Mouse (Mus musculus) MEL (cell line): ENCODE measurements around the gene Sox5. TPM values are rescaled to one million over a fixed set of nuclear protein-coding genes. Genes with fewer than 3 reads are reported as not detected.

Experiments used
- DNase-seq: peaks from one replicate; pipeline ENCODE4 v3.0.0; 2011; ENCODE audit warnings: low read depth, low spot score
- H3K27ac ChIP-seq: 2 replicates; pipeline ENCODE4 v1.5.1; 2012; ENCODE audit warnings: low read depth, mild to moderate bottlenecking, control low read depth, low read length, moderate library complexity; ENCODE audit not compliant: control insufficient read depth
- H3K27me3 ChIP-seq, 2 experiments: fragments of 150-350 bp in 1 of 2; sonication (generic) in 1 of 2; 2 replicates each; pipeline ENCODE4 v1.6.1; 2012; ENCODE audit warnings: low read length in 2 of 2, mild to moderate bottlenecking in 2 of 2, improper control_type of control experiment in 1 of 2, moderate library complexity in 1 of 2; ENCODE audit not compliant: insufficient read depth in 2 of 2, control insufficient read depth in 1 of 2
- H3K36me3 ChIP-seq, 2 experiments: 2 replicates each; pipeline ENCODE4 v1.6.1; 2012 to 2014; ENCODE audit warnings: low read length in 2 of 2, improper control_type of control experiment in 1 of 2, inconsistent platforms in 1 of 2, mild to moderate bottlenecking in 1 of 2; ENCODE audit not compliant: insufficient read depth in 2 of 2, control insufficient read depth in 1 of 2
- H3K4me1 ChIP-seq, 2 experiments: fragments of 150-350 bp in 1 of 2; sonication (generic) in 1 of 2; 2 replicates each; pipeline ENCODE4 v1.6.1; 2012; ENCODE audit warnings: low read length in 2 of 2, improper control_type of control experiment in 1 of 2, mild to moderate bottlenecking in 1 of 2; ENCODE audit not compliant: insufficient read depth in 2 of 2, control insufficient read depth in 1 of 2
- H3K4me3 ChIP-seq, 2 experiments: fragments of 150-350 bp in 1 of 2; sonication (generic) in 1 of 2; 2 replicates each; pipeline ENCODE4 v1.5.1; 2012; ENCODE audit warnings: low read depth in 2 of 2, low read length in 2 of 2, mild to moderate bottlenecking in 2 of 2, moderate library complexity in 2 of 2, control low read depth in 1 of 2, improper control_type of control experiment in 1 of 2; ENCODE audit not compliant: control insufficient read depth in 1 of 2, insufficient read depth in 1 of 2
- H3K79me2 ChIP-seq: 2 replicates; pipeline ENCODE4 v1.6.1; 2012; ENCODE audit warnings: mild to moderate bottlenecking, low read length, moderate library complexity; ENCODE audit not compliant: control insufficient read depth, poor library complexity, insufficient read depth
- H3K9ac ChIP-seq: 2 replicates; pipeline ENCODE4 v1.6.1; 2012; ENCODE audit warnings: low read depth, mild to moderate bottlenecking, control low read depth, low read length, moderate library complexity; ENCODE audit not compliant: control insufficient read depth, poor library complexity, severe bottlenecking
- H3K9me3 ChIP-seq: fragments of 150-350 bp; sonication (generic); replicated peaks from 2 replicates; pipeline ENCODE4 v1.6.1; 2012; ENCODE audit warnings: mild to moderate bottlenecking, low read length, improper control_type of control experiment, moderate library complexity; ENCODE audit not compliant: insufficient read depth
- CHD1 ChIP-seq: IDR thresholded peaks from 2 replicates; pipeline ENCODE4 v1.6.1; 2012; ENCODE audit warnings: low read depth, mild to moderate bottlenecking, inconsistent platforms, low read length, improper control_type of control experiment
- CHD2 ChIP-seq: IDR thresholded peaks from 2 replicates; pipeline ENCODE4 v1.6.1; 2011; ENCODE audit warnings: low read length, improper control_type of control experiment
- CTCF ChIP-seq, 3 experiments: IDR thresholded peaks in 2 of 3; conservative IDR thresholded peaks in 1 of 3; 2 replicates each; pipeline ENCODE4 v1.5.1; 2011 to 2012; ENCODE audit warnings: low read length in 3 of 3, low read depth in 2 of 3, mild to moderate bottlenecking in 2 of 3, improper control_type of control experiment in 1 of 3, inconsistent platforms in 1 of 3, mixed read lengths in 1 of 3, moderate library complexity in 1 of 3; ENCODE audit not compliant: control insufficient read depth in 1 of 3, insufficient read depth in 1 of 3, poor library complexity in 1 of 3, severe bottlenecking in 1 of 3
- E2F4 ChIP-seq: IDR thresholded peaks from 2 replicates; pipeline ENCODE4 v1.6.1; 2011; ENCODE audit warnings: low read depth, low read length, improper control_type of control experiment, borderline replicate concordance
- GATA1 ChIP-seq: IDR thresholded peaks from 2 replicates; pipeline ENCODE4 v1.6.1; 2011; ENCODE audit warnings: low read depth, low read length, improper control_type of control experiment
- JUND ChIP-seq: IDR thresholded peaks from 2 replicates; pipeline ENCODE4 v1.6.1; 2011; ENCODE audit warnings: low read depth, mild to moderate bottlenecking, improper control_type of control experiment, low read length
- KAT2A ChIP-seq: conservative IDR thresholded peaks from 2 replicates; pipeline ENCODE4 v1.6.1; 2012; ENCODE audit warnings: low read depth, low read length, improper control_type of control experiment, inconsistent platforms
- MEF2A ChIP-seq: IDR thresholded peaks from 2 replicates; pipeline ENCODE4 v1.6.1; 2014; ENCODE audit warnings: low read depth, mild to moderate bottlenecking, inconsistent platforms, low read length, improper control_type of control experiment; ENCODE audit not compliant: poor library complexity, insufficient replicate concordance, severe bottlenecking; ENCODE audit errors: extremely low read depth
- MXI1 ChIP-seq: IDR thresholded peaks from 2 replicates; pipeline ENCODE4 v1.6.1; 2011; ENCODE audit warnings: mild to moderate bottlenecking, low read depth, low read length, improper control_type of control experiment
- MYC ChIP-seq: IDR thresholded peaks from 2 replicates; pipeline ENCODE4 v1.6.1; 2011; ENCODE audit warnings: low read depth, mild to moderate bottlenecking, low read length, improper control_type of control experiment, moderate library complexity
- NELFE ChIP-seq: IDR thresholded peaks from 2 replicates; pipeline ENCODE4 v1.6.1; 2011; ENCODE audit warnings: low read depth, low read length, improper control_type of control experiment
- POLR2AphosphoS2 ChIP-seq: IDR thresholded peaks from 2 replicates; pipeline ENCODE4 v1.6.1; 2011; ENCODE audit warnings: low read length, improper control_type of control experiment
- RAD21 ChIP-seq: IDR thresholded peaks from 2 replicates; pipeline ENCODE4 v1.6.1; 2011; ENCODE audit warnings: mild to moderate bottlenecking, low read depth, low read length, improper control_type of control experiment
- RCOR1 ChIP-seq: IDR thresholded peaks from 2 replicates; pipeline ENCODE4 v1.6.1; 2012; ENCODE audit warnings: low read depth, mild to moderate bottlenecking, inconsistent platforms, low read length, improper control_type of control experiment
- SMC3 ChIP-seq: IDR thresholded peaks from 2 replicates; pipeline ENCODE4 v1.6.1; 2011; ENCODE audit warnings: low read depth, low read length, improper control_type of control experiment
- TAL1 ChIP-seq: IDR thresholded peaks from 2 replicates; pipeline ENCODE4 v1.6.1; 2012; ENCODE audit warnings: mild to moderate bottlenecking, inconsistent platforms, low read length, moderate library complexity, mixed read lengths
- ZKSCAN1 ChIP-seq: IDR thresholded peaks from 2 replicates; pipeline ENCODE4 v1.6.1; 2012; ENCODE audit warnings: low read depth, mild to moderate bottlenecking, inconsistent platforms, low read length, improper control_type of control experiment, moderate library complexity
- ZMIZ1 ChIP-seq: IDR thresholded peaks from 2 replicates; pipeline ENCODE4 v1.6.1; 2012; ENCODE audit warnings: low read depth, mild to moderate bottlenecking, inconsistent platforms, low read length, improper control_type of control experiment, moderate library complexity
- polyA plus RNA-seq, 2 experiments: library from polyadenylated mRNA; stranded (reverse) in 1 of 2; unstranded in 1 of 2; fragments of >175 nt in 1 of 2; fragments of >200 nt in 1 of 2; gene quantifications; 2 replicates each; pipeline versions ENCODE4 v1.2.1 to v1.2.4; 2012; ENCODE audit warnings: low replicate concordance in 2 of 2, low read depth in 1 of 2; ENCODE audit not compliant: insufficient read length in 2 of 2, insufficient read depth in 1 of 2, missing spikeins in 1 of 2
- total RNA-seq: library from RNA; depleted of rRNA; stranded (reverse); fragments of 300-350 nt; gene quantifications from 2 replicates; pipeline ENCODE4 v1.2.3, GENCODE M21; 2012

Sox5 gene
- total and polyA plus RNA-seq, 3 experiments: 0.19 to 3.0 TPM; not detected in 1

GRCm38 (mm10) chr6:144271326-144271725, 510.5 kb downstream of the Sox5 start:
- H3K79me2 ChIP-seq: no peaks in the 10 kb centered on the region
- TF ChIP-seq RAD21 (no peak), GATA1 (no peak), JUND (no peak), RCOR1 (no peak), MXI1 (no peak), CTCF (IDR thresholded peaks at IDR 0.05 in 2 of 3, conservative IDR thresholded peaks at IDR 0.05 in 1 of 3; ENCODE audit: control insufficient read depth in 1 of 3, insufficient read depth in 1 of 3, low read depth in 2 of 3, low read length in 3 of 3, poor library complexity in 1 of 3, severe bottlenecking in 1 of 3) (peak in 1 of 3 experiments; percentile 8; a peak in 1 of 6 replicates)
- H3K4me3 ChIP-seq: no peak overlapping the region
- no peak overlapping the region for H3K9ac ChIP-seq
- no peaks in the 10 kb centered on the region for H3K36me3 ChIP-seq
- no peaks in the 10 kb centered on the region for H3K27me3 ChIP-seq
- no peak overlapping the region for H3K27ac ChIP-seq
- DNase-seq: peak; percentile 1
- no peaks in the 10 kb centered on the region for H3K9me3 ChIP-seq
- H3K4me1 ChIP-seq: no peaks in the 10 kb centered on the region

DNA sequence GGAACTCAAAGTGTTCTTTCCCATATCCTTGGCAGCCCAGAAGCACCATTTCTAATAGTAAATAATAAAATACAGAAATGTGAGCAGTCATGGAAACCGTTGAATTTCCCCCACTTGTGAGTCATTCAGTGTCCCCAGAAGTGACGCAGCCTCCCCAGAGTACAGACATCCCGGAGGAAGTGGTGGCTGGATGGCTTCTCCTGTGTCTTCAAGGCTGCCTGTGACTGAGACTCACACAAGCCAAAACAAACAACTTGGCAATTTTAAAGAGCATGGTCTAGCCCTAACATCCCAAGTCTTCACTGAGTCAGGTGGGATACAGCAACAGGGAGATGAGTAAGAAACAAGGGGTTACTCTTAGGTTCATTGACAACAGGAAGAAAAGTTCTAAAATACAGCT, 511.5 kb downstream of the Sox5 start:
- H3K27me3 ChIP-seq: no peaks in the 10 kb centered on the region
- H3K4me1 ChIP-seq: no peaks in the 10 kb centered on the region
- TF ChIP-seq CHD2 (no peak), MYC (no peak), MEF2A (no peak), RCOR1 (no peak), TAL1 (no peak), KAT2A (no peak), POLR2AphosphoS2 (no peak), JUND (no peak), E2F4 (no peak), CTCF (IDR thresholded peaks at IDR 0.05 in 2 of 3, conservative IDR thresholded peaks at IDR 0.05 in 1 of 3; ENCODE audit: control insufficient read depth in 1 of 3, insufficient read depth in 1 of 3, low read depth in 2 of 3, low read length in 3 of 3, poor library complexity in 1 of 3, severe bottlenecking in 1 of 3) (no peak), ZMIZ1 (no peak), SMC3 (no peak), ZKSCAN1 (no peak), CHD1 (no peak), GATA1 (no peak), NELFE (no peak)
- TF ChIP-seq, all 39 proteins: peak for 0
- no peak overlapping the region for H3K4me3 ChIP-seq
- H3K9ac ChIP-seq: no peak overlapping the region
- no peak for DNase-seq
- no peaks in the 10 kb centered on the region for H3K9me3 ChIP-seq
- H3K27ac ChIP-seq: no peak overlapping the region
- no peaks in the 10 kb centered on the region for H3K79me2 ChIP-seq
- H3K36me3 ChIP-seq: no peaks in the 10 kb centered on the region
